Mouse (Mus musculus) limb, embryonic 12.5 days (tissue): Measurements from ENCODE around the gene Ank3. TPM values are rescaled to one million over a fixed set of nuclear protein-coding genes. Genes with fewer than 3 reads are reported as not detected.

Experiments used
- ATAC-seq: fragments of 200-750 bp; cut with Nextera tagmentation; 2 replicates; pipeline ENCODE4 v1.8.0; 2017; ENCODE audit warnings: low read depth, moderate TSS enrichment; ENCODE audit not compliant: insufficient number of reproducible peaks, insufficient read depth, low FRiP score, low TSS enrichment
- H3K27ac ChIP-seq: fragments of 300-500 bp; sonication (generic); 2 replicates; pipeline ENCODE4 v1.5.1; 2016; ENCODE audit warnings: mild to moderate bottlenecking, moderate library complexity
- H3K27me3 ChIP-seq: fragments of 300-500 bp; sonication (generic); 2 replicates; pipeline ENCODE4 v1.6.1; 2016; ENCODE audit warnings: mild to moderate bottlenecking, moderate library complexity
- H3K36me3 ChIP-seq: fragments of 300-500 bp; sonication (generic); 2 replicates; pipeline ENCODE4 v1.6.1; 2016; ENCODE audit warnings: mild to moderate bottlenecking, moderate library complexity
- H3K4me1 ChIP-seq: fragments of 300-500 bp; sonication (generic); replicated peaks from 2 replicates; pipeline ENCODE4 v1.6.1; 2016
- H3K4me2 ChIP-seq: fragments of 300-500 bp; sonication (generic); 2 replicates; pipeline ENCODE4 v1.6.1; 2016; ENCODE audit warnings: mild to moderate bottlenecking, moderate library complexity
- H3K4me3 ChIP-seq: fragments of 300-500 bp; sonication (generic); replicated peaks from 2 replicates; pipeline ENCODE4 v1.5.1; 2016; ENCODE audit warnings: mild to moderate bottlenecking
- H3K9ac ChIP-seq: fragments of 300-500 bp; sonication (generic); replicated peaks from 2 replicates; pipeline ENCODE4 v1.6.1; 2016; ENCODE audit warnings: mild to moderate bottlenecking, moderate library complexity
- H3K9me3 ChIP-seq: fragments of 300-500 bp; sonication (generic); 2 replicates; pipeline ENCODE4 v1.6.1; 2016; ENCODE audit warnings: mild to moderate bottlenecking, moderate library complexity
- WGBS: fragments of 180-500 bp; shearing (Covaris S2); methylation state at CpG from one replicate; pipeline ENCODE4 v1.1.7; 2016; 5-methylcytosine and 5-hydroxymethylcytosine counted together
- polyA plus RNA-seq: library from polyadenylated mRNA; unstranded; fragments of >200 nt; fragmentation: Nextera tagmentation; extraction: Ambion mirVana; gene quantifications from 2 replicates; pipeline ENCODE4 v1.2.1, GENCODE M21; 2016

The Ank3 gene
- polyA plus RNA-seq, 1 experiment from 2014 or later = 32.5 TPM

DNA sequence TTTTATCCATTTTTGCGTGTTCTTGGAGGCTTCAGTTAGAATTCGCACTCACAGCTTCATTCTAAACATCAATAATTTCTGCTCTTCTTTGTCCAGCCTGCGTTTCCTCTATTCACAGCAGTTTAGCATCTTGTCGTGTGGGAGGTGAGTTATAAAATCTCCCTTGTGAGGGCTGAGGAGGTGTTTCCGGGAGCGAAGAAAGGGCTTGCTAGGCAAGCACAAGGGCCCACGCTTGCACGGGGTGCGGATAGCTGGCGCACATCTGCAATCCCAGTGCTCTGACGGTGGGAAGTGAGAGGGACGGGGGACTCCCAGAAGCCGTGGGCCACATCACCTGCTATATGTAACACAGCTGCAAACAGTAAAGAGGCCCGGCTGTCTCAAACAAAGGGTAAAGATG is 26.5 kb upstream of the Ank3 start:
- H3K4me2 ChIP-seq = no peak overlapping the region
- H3K9me3 ChIP-seq = no peaks in the 10 kb centered on the region
- no peak overlapping the region for H3K9ac ChIP-seq
- WGBS = 72% methylated on average over 14 of the region's 14 CpGs
- no peaks in the 10 kb centered on the region for H3K4me1 ChIP-seq
- no peak for ATAC-seq
- no peaks in the 10 kb centered on the region for H3K36me3 ChIP-seq
- no peak overlapping the region for H3K27ac ChIP-seq
- H3K4me3 ChIP-seq = no peak overlapping the region
- no peaks in the 10 kb centered on the region for H3K27me3 ChIP-seq

DNA sequence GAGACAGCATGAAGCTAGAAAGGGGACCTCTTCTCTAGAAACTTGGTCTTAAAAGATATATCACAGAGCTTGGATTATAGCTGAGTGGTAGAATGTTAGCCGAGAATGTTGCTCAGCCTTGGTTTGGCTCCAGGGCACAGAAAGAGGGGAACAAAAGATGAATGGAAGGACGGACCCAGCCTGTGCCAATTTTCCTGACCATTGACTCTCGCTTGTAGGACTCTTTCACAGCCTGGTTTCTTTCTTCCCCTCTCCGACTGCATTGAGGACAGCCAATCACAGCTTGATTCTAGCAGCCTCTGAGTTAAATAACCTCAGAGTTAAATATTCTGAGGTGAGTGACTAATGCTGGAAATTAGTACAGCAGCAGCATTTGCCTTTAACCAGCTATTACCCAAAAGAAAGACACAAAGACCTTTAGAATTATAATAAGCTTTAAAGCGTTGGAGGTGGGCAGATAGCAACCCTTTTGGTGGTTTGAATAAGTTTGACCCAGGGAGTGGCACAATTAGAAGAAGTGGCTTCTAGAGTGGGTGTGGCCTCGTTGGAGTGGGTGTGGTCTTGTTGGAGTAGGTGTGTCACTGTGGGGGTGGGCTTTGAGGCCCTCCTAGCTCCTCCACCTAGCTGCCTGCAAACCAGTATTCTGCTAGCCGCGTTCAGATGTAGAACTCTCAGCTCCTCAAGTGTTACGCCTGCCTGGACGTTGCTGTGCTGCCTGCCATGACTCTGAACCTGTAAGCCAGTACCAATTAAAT is 24.6 kb upstream of the Ank3 start:
- H3K36me3 ChIP-seq = no peaks in the 10 kb centered on the region
- H3K27me3 ChIP-seq = no peaks in the 10 kb centered on the region
- no peak overlapping the region for H3K9ac ChIP-seq
- H3K4me2 ChIP-seq = no peak overlapping the region
- H3K27ac ChIP-seq = no peak overlapping the region
- no peak for ATAC-seq
- WGBS = 72% methylated on average over 10 of the region's 10 CpGs
- no peaks in the 10 kb centered on the region for H3K4me1 ChIP-seq
- no peaks in the 10 kb centered on the region for H3K9me3 ChIP-seq
- H3K4me3 ChIP-seq = no peak overlapping the region

DNA sequence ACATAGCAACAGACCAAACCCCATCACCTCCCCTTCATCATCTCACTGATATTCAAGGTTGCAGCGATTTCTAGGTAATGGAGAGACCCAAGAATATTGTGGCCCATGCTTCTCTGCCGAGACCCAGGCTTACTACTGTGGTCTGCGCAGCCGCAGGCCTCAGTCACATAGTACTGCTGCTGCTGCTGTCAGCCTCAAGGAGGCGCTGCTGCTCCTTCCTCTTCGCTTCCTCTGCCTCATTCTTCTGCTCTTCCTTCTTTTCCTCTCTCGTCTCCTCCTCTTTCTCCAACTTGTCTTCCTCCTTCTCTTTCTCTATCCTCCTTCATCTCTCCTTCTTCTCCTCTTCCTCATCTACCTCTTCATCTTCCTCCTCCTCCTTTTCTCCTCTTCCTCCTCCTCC is 23.4 kb upstream of the Ank3 start:
- H3K9me3 ChIP-seq = no peaks in the 10 kb centered on the region
- no peaks in the 10 kb centered on the region for H3K36me3 ChIP-seq
- H3K27me3 ChIP-seq = no peaks in the 10 kb centered on the region
- no peak overlapping the region for H3K9ac ChIP-seq
- 53% methylated on average over 7 of the region's 7 CpGs for WGBS
- no peak overlapping the region for H3K4me2 ChIP-seq
- no peak overlapping the region for H3K27ac ChIP-seq
- ATAC-seq = no peak
- H3K4me3 ChIP-seq = no peak overlapping the region
- no peaks in the 10 kb centered on the region for H3K4me1 ChIP-seq

DNA sequence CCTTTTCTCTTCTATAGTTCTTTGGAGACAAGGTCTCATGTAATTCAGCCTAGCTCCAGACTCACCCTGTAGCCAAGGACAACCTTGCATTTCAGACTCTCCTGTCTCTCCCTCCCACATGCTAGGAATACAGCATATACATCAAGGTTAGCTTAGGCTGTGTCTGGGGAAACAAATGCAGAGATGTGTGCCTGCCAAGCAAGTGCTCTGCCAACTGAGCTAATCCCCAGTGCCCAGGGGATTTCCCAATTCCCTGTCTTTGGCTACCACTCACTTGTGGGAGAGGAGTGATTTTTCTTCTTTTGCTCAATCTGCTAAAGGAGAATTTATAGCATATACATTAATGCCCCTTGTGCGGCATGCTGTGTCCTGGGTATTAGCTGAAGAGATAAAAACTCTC is 15.4 kb upstream of the Ank3 start:
- no peaks in the 10 kb centered on the region for H3K27me3 ChIP-seq
- H3K9me3 ChIP-seq = no peaks in the 10 kb centered on the region
- no peak overlapping the region for H3K4me3 ChIP-seq
- no peaks in the 10 kb centered on the region for H3K36me3 ChIP-seq
- ATAC-seq = no peak
- no peak overlapping the region for H3K4me2 ChIP-seq
- 89% methylated on average over 1 of the region's 1 CpGs for WGBS
- no peak overlapping the region for H3K27ac ChIP-seq
- no peak overlapping the region for H3K9ac ChIP-seq
- no peaks in the 10 kb centered on the region for H3K4me1 ChIP-seq

DNA sequence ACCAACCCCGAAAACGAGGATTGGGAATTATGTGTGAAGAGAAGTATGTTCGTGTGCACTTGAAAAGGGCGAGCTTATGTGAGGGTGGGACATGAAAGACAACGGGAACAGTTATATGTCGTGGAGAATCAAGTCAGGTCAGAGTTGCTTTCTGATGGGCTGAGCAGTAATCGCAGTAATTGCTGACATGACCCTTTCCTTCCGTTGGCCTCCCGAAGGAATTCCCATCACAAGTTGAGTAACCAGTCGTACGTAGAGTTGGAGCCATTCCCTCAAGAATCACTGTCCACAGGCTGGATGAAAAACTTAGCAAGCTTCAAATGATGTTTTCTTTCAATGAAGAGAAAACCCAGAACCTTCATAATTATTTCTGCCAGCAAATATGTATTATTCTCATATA is 13.9 kb upstream of the Ank3 start:
- no peaks in the 10 kb centered on the region for H3K9me3 ChIP-seq
- H3K27me3 ChIP-seq = no peaks in the 10 kb centered on the region
- no peaks in the 10 kb centered on the region for H3K36me3 ChIP-seq
- no peak overlapping the region for H3K4me2 ChIP-seq
- no peak overlapping the region for H3K27ac ChIP-seq
- ATAC-seq = no peak
- WGBS = 76% methylated on average over 11 of the region's 11 CpGs
- H3K4me1 ChIP-seq = no peaks in the 10 kb centered on the region
- H3K9ac ChIP-seq = no peak overlapping the region
- no peak overlapping the region for H3K4me3 ChIP-seq

DNA sequence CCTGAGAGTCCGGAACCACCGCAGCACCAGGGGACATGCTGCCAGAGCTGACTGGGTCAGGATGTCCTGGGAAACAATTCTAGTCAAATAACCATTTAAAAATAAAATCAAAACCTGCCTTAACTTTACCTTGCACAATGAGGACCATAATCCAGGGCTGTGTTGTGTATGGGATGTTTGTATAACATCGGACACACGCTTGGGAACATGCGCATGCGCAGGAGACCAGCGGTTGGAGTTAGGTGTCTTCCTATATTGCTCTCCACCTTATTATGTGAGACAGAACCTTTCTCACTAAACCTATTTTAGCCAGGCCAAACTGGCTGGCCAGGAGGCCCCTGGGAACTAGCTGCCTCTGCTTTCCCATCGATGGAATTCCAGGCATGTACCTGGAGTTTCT is 13.4 kb upstream of the Ank3 start:
- H3K4me1 ChIP-seq = no peaks in the 10 kb centered on the region
- 92% methylated on average over 8 of the region's 8 CpGs for WGBS
- no peak overlapping the region for H3K4me2 ChIP-seq
- no peaks in the 10 kb centered on the region for H3K9me3 ChIP-seq
- H3K27ac ChIP-seq = no peak overlapping the region
- H3K36me3 ChIP-seq = no peaks in the 10 kb centered on the region
- no peak for ATAC-seq
- H3K4me3 ChIP-seq = no peak overlapping the region
- no peak overlapping the region for H3K9ac ChIP-seq
- no peaks in the 10 kb centered on the region for H3K27me3 ChIP-seq

DNA sequence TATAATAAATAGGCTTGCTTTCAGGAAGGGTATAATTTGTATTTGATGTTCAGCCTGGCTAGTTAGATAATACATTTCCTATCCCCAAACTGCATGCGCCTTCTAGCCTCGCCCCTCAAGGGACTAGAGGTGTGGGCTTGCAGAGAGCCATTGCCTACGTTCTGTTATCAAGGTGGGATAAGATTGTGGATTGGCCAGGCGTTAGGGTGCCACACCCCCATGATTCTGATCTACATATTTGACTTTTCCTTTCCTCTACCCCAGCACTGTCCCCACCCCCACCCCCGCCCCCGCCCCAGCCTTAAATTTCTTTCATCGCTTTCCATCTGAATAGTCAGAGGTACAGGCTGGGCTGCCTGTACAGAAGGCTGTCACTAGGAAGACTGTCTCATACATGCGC is 11.8 kb upstream of the Ank3 start:
- 77% methylated on average over 8 of the region's 8 CpGs for WGBS
- Histone ChIP-seq H3K4me2 (no peak overlapping the region), H3K9me3 (no peaks in the 10 kb centered on the region), H3K36me3 (no peaks in the 10 kb centered on the region), H3K4me3 (no peak overlapping the region), H3K4me1 (no peaks in the 10 kb centered on the region), H3K9ac (no peak overlapping the region), H3K27ac (no peak overlapping the region), H3K27me3 (no peaks in the 10 kb centered on the region)
- ATAC-seq = no peak

DNA sequence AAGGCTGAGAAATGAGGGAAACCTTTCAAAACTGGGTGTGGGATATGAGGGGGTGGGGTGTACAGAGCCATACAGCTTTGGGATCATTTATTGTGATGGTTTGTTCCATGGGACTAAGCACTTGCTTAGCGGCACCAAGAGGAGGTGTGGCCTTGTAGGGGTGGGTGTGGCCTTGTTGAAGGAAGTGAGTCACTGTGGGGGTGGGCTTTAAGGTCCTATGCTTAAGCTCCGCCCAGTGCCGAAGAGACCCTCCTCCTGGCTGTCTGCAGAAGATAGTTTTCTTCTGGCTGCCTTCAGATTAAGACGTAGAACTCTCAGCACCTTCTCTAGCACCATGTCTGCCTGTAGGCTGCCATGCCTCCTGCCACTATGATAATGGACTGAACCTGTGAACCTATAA is 9.1 kb upstream of the Ank3 start:
- Histone ChIP-seq H3K4me1 (no peaks in the 10 kb centered on the region), H3K9me3 (no peaks in the 10 kb centered on the region), H3K36me3 (no peaks in the 10 kb centered on the region), H3K4me3 (no peak overlapping the region), H3K27ac (no peak overlapping the region), H3K9ac (no peak overlapping the region), H3K27me3 (peaks cover under 1% of the 10 kb centered on the region; the same call in 1 of the 2 replicates), H3K4me2 (no peak overlapping the region)
- no peak for ATAC-seq
- 90% methylated on average over 4 of the region's 4 CpGs for WGBS

DNA sequence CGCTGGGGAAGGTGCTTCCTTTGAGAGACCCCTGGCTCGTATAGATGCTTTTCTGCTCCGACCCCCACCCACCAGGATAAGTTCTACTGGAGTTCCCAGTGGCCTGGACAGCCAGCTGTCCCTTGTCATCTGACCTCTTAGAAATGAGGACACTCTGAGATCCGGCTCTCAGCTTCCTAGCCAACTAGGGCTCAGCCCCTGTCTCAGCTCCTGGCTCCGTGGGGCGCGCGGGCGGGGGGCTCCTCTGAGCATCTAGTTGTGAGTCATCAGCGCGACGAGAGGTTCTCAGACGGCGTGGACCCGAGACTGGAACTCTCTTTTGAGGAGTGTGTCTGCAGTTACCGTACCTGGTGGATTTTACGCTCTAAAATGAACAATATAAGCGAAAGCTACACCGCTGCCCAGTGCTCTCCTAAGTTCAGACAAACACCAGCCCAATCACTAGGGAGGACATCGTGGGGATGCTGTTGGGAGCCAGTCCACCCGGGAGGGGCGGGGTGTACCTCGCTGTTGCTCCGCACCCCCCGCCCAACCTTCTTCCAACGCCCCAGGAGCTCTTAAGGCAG is 293 bp upstream of the Ank3 start:
- no peak for ATAC-seq
- Histone ChIP-seq H3K27me3 (peaks cover 72% of the 10 kb centered on the region), H3K4me2 (peak overlapping the region; percentile 99)

DNA sequence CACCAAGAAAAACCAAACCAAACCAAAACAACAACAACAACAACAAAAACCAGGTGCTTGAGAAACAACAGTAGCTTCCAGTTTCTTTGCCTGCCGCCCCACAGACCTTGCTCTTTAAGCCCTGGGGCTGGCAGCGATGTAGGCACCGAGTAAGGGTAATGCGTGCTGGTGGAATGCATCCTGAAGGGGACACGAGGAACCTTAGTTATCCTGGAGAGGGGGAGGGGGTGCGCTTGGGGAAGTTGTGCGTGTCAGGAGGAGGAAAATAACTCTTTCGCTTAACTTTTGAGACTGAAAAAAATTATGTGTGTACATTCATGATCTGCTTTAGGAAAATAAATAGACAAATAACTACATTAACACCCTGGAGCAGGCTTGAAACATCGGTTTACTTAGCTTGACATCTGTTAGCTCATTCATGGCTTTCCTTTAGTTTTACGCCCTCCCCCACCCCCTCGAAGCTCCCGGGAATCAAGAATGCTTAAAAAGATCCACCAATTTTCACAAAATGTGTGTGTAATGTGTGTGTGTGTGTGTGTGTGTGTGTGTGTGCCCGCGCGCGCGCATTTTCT is 1.3 kb downstream of the Ank3 start:
- Histone ChIP-seq H3K27me3 (peaks cover 67% of the 10 kb centered on the region), H3K9ac (peak overlapping the region; percentile 67; the same call in 1 of the 2 replicates), H3K4me3 (peak overlapping the region; percentile 68), H3K27ac (no peak overlapping the region), H3K36me3 (no peaks in the 10 kb centered on the region), H3K4me2 (peak overlapping the region; percentile 99), H3K9me3 (no peaks in the 10 kb centered on the region), H3K4me1 (peaks cover 22% of the 10 kb centered on the region)
- ATAC-seq = no peak
- WGBS = 6% methylated on average over 17 of the region's 17 CpGs

More for the DNA sequence above, 293 bp upstream of the Ank3 start:
- Histone ChIP-seq H3K9me3 (no peaks in the 10 kb centered on the region), H3K36me3 (no peaks in the 10 kb centered on the region), H3K4me1 (peaks cover 22% of the 10 kb centered on the region), H3K27ac (no peak overlapping the region), H3K9ac (peak overlapping the region; percentile 67), H3K4me3 (peak overlapping the region; percentile 68)
- WGBS = 1% methylated on average over 26 of the region's 26 CpGs

DNA sequence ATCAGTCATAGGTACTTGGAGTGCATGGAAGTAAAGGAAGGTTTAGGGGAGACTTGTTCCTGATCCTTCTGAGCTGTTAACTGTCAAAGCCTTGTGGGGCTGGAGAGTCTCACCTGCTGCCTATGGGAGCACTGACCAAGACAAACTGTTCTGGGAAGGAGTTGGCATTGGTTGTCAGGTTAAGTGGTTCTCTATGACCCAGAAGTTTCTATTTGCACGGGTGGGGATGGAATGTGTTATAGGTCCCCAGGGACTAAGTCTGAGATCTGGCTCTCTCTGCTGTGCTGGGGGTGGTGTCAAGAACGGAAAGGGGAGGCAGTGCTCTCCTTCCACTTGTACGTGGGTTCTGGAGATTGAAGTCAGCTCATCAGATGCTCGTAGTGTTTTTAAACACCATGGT is 6.9 kb downstream of the Ank3 start:
- H3K36me3 ChIP-seq = no peaks in the 10 kb centered on the region
- peaks cover 22% of the 10 kb centered on the region for H3K27me3 ChIP-seq
- 71% methylated on average over 4 of the region's 4 CpGs for WGBS
- H3K4me3 ChIP-seq = no peak overlapping the region
- H3K4me2 ChIP-seq = no peak overlapping the region
- no peaks in the 10 kb centered on the region for H3K9me3 ChIP-seq
- no peak overlapping the region for H3K9ac ChIP-seq
- no peak for ATAC-seq
- no peaks in the 10 kb centered on the region for H3K4me1 ChIP-seq
- no peak overlapping the region for H3K27ac ChIP-seq
